Mouse (Mus musculus) inflammation-experienced regulatory T-cells (primary cell): ENCODE results near the gene Mpdz. TPM values are rescaled to one million over a fixed set of nuclear protein-coding genes. Genes with fewer than 3 reads are reported as not detected.

Experiments used
- polyA plus RNA-seq, 2 experiments: library from polyadenylated mRNA; unstranded; fragments of 100-300 nt; shearing (Covaris generic); gene quantifications; one replicate each; pipeline ENCODE4 v1.2.1; 2017

The Mpdz gene
- polyA plus RNA-seq, result 1 to 10 TPM in 1 of 2 experiments, under 1 TPM in 1; 0.41 to 5.3 TPM

DNA sequence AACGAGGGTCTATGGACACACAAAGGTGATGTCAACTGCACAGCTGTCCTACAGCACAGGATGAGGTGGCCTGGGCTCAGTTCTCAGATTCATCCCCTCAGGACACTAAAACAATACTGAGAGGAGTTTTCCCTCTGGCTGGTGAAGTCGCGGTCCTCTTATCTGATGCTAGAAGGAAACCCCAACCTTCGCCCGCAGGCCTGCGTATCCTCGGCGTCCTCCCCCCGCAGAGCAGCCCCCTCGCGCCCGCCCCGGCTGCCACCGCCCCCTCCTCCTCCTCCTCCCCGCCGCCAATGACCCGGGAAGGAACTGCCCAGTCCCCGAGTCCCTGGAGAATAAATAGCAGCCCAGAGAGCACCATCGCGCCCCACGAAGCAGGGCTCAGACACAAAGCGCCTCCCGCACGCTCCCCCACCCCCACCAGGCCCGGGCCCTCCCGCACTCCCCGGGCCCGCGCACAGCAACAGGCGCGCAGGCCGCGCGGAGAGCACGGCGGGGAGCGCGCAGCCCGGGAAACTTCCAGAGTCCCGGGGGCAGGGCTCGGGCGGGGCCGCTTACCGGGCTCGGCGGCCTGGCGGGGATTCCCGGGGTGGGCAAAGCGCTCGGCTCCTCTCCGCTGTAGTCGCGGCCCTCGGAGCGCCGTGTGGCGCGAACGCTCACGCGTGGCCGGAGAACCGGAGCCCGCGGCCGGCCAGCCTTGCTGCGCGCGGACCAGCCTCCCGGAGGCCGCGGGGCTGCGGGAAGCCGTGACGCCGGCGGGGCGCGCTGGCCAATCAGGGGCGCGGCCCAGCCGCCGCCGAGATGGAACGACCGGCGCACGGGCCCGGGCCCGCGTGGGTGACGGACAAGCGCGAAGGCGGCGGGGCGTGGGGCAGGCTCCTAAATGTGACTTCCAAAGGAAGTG lies at the start of gene Mpdz:
TSS of gene Mpdz (minus strand) at position 738 of the 904 bp plus-strand sequence.

